Mouse (Mus musculus) kidney, adult 2 months (tissue): Measurements from ENCODE around the gene Tmem39a.

Experiments used
- CTCF ChIP-seq: fragments of 200-500 bp; conservative IDR thresholded peaks from 2 replicates; pipeline ENCODE4 v1.5.1; 2011; ENCODE audit warnings: low read depth, mild to moderate bottlenecking, control low read depth, low read length, moderate library complexity, mixed read lengths; ENCODE audit not compliant: insufficient read depth, insufficient read length
- POLR2A ChIP-seq: fragments of 200-500 bp; IDR thresholded peaks from one replicate; pipeline ENCODE4 v1.6.1; 2011; ENCODE audit warnings: low read depth, low read length, control low read depth

DNA sequence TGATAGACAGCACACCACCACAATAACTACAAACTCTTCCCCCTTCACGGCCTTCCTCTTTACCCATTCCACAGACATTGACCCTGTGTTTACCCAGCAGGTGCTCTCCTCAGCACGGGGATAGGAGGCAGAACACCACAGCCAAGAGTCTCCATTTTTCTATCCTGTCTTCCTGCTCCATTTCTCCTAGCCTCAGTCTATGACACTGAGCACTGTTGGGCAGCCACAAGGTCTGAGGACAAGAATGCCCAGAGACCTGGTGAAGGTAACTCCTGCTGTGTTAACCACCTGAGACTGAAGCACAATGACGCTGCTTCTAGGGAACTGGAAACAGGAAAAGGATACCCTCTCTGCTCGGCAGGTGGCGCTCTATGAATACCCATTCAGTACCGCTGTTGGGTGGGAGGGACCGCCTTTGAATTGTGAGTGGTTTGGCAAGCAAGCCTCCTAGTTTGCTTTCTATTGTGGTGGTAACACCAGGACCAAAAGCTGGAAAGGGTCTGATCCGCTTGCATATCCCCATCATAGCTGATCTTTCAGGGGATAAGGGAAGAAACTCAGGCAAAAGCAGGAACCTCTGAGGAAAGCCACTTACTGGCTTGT lies 21.9 kb upstream of the Tmem39a start:
- TF ChIP-seq CTCF (peak; percentile 91), POLR2A (no peak)
